Mouse (Mus musculus) frontal cortex, postnatal 25 days (tissue): ENCODE data around the gene Tspan5.

Experiments used
- DNase-seq, 2 experiments: peaks; one replicate each; pipeline ENCODE4 v3.0.0; 2022; ENCODE audit warnings: low spot score in 2 of 2

Gene Tspan5

DNA sequence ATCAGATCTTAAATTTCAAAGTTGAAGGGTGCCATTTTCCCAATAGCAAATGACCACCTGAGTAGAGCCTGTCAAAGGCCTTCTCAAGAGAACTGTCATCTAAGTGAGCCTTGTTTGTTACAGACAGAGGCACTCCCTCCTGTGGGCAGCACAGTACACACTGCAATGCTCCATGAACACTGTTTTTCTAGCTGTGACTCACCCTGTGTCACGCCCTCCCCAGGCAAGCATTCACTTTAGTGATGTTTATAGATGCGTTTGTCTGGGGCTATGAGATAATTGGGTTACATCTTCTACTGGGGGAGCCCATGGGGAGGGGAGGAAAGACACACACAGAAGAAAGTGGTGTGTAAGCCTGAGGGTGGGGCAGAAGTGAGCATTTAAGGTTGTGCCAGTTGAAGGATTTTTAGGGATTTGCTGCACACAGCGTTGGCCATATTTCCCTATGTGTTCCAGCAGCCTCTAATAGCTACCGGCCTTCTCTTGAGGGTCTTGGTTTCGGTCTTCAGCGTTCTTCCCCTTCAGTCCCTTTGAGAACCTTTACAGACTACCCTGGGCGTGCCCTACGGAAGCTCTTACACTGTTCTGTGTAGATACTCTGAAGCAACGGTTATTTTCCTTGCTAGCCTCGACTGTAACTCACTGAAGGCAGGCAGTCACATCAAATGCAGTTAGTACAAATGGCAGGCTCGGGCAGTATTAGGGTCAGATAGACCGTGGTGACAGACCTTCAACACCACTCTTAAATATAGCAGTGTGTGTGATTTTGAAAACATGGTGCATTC, 29.7 kb downstream of the Tspan5 start:
- DNase-seq = no peak

DNA sequence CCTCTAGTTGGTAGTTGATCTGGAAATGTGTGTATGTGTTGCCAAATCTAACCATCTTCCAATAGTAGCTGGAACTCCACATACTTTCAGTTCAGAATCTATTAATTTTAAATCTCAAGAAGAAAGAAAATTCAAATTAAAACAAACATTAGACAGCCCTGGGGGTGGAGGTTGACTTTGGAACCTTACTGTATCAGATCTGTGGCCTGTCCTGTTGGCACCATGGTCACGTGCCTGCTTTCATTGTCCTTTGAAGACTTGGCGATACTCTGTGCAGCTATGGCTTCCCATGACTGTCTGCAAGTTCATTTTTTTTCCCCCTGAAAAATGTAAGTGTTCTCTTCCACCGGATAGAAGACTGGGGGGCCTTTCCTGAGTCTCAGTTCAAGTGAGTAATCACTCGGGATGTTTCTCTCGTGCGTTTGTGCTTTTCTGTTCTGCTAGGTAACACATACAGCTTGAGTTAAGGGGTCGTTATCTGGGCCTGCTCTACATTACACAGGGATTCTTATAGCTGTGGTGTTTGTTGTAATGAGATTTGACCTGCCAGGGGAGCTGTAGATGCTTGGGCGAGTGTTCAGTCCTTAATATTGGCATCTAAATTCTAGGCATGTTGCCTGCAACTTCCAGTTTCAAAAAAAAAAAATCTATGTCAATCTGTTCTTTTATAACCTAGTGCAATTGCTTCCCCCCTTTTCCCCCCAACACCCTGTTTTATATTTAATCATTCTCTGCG, 32.0 kb downstream of the Tspan5 start:
- DNase-seq = no peak

- DNase-seq = no peak
These were observed 32.6 kb downstream of the Tspan5 start for GRCm38 (mm10) chr3:138774607-138774943.

DNA sequence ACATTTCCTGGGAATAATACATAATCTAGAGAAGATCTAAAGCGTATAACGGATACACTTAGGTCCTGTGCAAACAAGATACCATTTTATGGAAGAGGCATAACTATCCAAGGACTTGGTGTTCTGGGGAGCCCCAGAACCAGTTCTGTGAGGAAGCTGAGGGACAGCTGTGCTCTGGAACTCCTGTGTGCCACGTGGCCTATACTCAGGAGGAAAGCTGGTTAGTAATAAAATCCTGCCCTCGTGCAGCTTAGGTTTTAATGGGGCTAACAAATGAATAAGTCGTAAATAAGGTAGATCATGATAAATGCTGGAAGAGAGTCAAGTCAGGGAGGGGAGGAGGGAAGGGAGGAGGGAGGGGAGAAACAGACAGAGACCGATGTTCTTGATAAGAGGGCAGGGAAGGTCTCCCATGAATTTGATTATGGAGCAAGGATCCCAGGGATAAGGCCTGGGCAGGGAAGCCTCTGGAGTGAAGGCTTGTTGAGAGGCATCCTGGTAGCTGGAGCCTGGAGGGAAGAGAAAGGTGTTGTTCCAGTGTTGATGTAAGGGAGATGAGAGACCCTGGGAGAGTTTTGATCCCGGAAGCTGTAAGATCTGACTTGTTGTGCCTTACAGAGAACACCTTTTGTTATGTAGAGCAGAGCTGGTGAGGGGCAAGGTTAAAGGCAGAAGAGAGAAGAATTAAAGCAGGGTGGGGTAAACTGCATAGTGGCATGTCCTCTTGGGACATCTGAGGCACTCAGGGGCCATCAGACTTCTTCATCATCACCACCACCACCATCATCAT, 34.1 kb downstream of the Tspan5 start:
- DNase-seq = no peak

DNA sequence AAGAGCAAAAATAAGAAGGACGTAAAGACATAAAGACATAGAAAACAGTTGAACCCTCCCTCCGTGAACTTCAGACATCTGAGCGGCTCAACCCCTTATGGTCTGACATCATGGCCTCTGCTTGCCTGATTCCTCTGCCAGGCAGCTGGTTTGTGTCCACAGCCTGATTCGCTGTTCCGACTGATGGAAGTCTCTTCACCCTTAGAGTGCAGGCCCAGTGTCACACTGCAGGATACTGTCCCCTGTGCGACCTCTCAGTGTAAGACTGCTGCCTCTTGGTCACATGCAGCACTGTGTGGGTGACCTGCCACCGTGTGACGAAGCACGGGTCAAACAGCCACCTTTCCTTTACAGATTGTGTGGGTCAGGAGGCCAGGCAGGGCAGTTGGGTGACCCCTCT, 39.5 kb downstream of the Tspan5 start:
- DNase-seq = no peak

GRCm38 (mm10) chr3:138783859-138784640, 42.1 kb downstream of the Tspan5 start:
- DNase-seq = no peak

- DNase-seq = no peak
These were observed 42.6 kb downstream of the Tspan5 start for GRCm38 (mm10) chr3:138784641-138785025.

DNA sequence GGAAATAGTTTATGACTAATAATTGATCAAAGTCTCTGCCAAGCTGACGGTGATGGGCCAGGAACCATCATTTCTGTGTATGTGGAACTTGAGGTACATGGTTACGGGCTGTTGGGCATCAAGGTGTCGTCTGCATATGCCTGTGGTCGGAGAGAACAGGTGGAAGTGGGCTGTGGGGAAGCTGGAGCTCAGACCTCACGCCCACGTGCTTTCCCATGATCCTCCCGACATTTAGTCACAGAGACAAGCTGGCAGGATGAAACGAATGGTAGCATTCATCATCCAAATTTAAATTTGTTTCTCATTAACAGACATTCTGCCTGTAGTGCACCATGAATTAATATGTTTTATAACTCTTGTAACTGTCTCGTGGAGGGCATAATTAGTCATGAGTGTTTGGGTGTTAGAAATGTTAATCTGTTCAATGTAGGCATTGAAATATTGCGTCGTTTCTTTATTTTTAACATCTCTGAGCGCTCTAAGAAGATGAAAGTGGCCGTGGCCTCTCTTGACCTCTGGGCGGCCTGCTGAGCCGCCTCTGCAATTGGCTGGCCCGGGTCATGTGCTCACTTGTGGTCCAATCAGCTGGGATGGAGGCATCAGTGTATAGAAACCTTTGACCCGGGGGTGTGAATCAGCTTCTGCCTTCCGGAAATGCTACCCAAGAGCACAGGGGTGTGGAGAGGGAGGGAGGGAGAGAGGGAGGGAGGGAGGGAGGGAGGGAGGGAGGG, 45.9 kb downstream of the Tspan5 start:
- no peak for DNase-seq

GRCm38 (mm10) chr3:138788489-138788850, 46.5 kb downstream of the Tspan5 start:
- DNase-seq = no peak

DNA sequence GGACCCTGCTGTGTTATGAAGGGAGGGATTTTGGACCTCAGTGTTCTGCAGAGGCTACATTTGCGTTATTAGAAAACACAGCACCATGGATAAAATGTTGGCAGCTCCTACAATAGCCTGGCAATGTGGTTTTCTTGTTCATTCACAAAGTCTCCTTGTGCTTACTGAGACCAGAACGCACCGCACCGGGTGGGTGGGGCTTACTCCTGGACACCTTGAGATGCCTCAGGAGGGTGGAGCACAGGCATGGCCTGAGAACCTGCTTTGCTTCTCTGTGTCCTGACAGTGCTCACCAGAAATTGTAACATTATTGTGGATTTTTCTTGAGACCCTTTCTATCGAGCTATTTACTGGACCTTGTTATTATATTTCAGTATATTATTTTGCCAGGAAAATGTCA, 47.3 kb downstream of the Tspan5 start:
- DNase-seq = no peak

- no peak for DNase-seq
These were observed 52.5 kb downstream of the Tspan5 start for GRCm38 (mm10) chr3:138794533-138794932.

DNA sequence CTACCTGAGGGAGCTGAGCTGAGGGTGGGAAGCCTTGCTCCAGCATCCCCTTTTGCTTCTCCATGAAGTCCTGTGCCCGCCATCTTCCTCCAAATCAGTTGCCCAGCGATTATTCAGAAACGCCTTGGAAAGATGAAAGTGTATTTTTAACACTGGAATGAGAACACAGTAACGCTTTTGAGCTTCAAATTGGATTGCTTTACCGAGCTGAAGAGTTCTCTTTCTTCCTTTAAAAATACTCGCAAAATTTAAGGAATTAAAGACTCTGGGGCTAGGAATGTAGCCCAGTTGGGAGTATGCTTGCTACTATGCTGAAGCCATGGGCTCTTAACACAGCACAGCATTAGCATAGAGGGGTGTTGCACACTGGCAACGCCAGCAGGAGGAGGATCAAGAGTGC, 54.0 kb downstream of the Tspan5 start:
- DNase-seq = no peak

DNA sequence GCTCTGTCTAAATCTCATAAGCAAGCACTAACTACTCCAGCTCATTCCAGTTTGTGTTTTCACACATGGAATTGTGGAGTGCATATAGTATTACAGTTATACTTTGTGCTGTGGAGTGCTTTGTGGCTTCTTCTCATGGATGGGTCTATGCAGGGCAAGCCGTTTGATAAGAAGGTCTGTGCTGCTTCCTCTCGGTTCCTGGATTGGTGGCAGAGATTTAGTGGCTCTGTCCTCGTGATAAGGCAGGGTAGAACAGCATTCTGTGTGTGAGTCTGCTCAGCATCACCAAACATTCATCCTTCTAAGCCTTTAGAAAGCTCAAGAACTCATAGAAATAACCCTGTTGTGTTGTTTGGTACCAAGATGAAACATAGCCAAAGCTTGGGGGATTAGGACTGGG, 54.6 kb downstream of the Tspan5 start:
- no peak for DNase-seq

DNA sequence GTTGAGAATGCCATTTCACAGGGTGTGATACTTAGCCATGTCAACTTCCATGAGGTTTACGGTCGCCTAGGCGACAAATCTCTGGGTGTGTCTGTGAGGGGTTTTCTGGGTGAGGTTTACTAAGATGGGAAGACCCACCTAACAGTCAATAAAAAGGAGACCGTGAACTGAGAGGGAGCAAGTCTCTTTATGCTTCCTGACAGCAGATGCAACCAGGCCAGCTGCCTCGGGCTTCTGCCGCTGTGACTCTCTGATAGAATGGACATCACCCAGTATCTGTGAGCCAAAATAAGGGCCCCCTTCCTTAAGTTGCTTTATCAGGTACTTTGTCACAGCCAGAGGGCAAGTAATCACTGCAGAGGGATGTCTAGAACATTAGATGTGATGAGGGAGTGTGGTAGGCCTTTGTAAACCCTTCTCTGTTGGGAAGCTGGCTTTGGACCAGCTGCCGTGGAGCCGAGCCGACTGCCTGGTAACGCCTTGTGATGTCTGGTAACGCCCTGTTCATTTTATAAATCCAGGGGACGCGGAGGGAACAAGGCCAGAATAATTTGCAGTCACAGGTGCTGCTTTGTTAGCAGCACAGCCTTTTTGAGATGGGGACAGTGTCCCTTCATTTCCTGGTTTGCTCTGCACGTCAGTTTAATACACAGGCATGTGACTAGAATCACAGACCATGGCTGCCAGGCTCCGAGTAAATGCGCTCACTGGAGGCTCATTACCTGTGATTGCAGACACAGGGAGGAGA, 58.8 kb downstream of the Tspan5 start:
- DNase-seq = no peak

GRCm38 (mm10) chr3:138801661-138802060, 59.7 kb downstream of the Tspan5 start:
- DNase-seq = no peak

- DNase-seq = no peak
These were observed 60.9 kb downstream of the Tspan5 start for GRCm38 (mm10) chr3:138802722-138803443.

- DNase-seq = no peak
These were observed 61.6 kb downstream of the Tspan5 start for GRCm38 (mm10) chr3:138803444-138804085.

- no peak for DNase-seq
These were observed 62.4 kb downstream of the Tspan5 start for GRCm38 (mm10) chr3:138804104-138805048.
